Mouse (Mus musculus): Measurements from ENCODE around the gene Sec23a. TPM values are rescaled to one million over a fixed set of nuclear protein-coding genes. Genes with fewer than 3 reads are reported as not detected.
"Not testable (repeated sequence)": the region's sequence is repeated elsewhere in the genome, so short reads cannot be mapped to it uniquely, and the experiment has no call there.

The Sec23a gene
- 79.3 and 79.4 TPM in 2 replicates for polyA plus RNA-seq (2015; fragmentation: Nextera tagmentation; extraction: Ambion mirVana)

- peaks cover 27% of the 10 kb centered on the region for H3K4me1 ChIP-seq
- under 1% methylated on average over 48 of the region's 48 CpGs for WGBS
- no peaks in the 10 kb centered on the region for H3K9me3 ChIP-seq (replicated peaks)
- peak within 1 kb of the TSS; percentile 96 for H3K27ac ChIP-seq
- H3K4me3 ChIP-seq (replicated peaks): peak within 1 kb of the TSS; percentile 88
- peak within 1 kb of the TSS; percentile 85 for H3K9ac ChIP-seq
- H3K36me3 ChIP-seq: peaks cover 16% of the 10 kb centered on the region
- no peaks in the 10 kb centered on the region for H3K27me3 ChIP-seq
- ATAC-seq (replicated peaks; ENCODE audit: low FRiP score): peak; percentile 97
- H3K4me2 ChIP-seq: peak within 1 kb of the TSS; percentile 75
Observed at GRCm38 (mm10) chr12:59011844-59012709, at the start of gene Sec23a. Gene Sec23a, minus strand, starts transcription at chr12:59012017.

GRCm38 (mm10) chr12:59060993-59061595 lies 49.3 kb upstream of the Sec23a start, which contains the start of gene Trappc6b:
Gene Trappc6b, minus strand, starts transcription at chr12:59061472.
- ATAC-seq (replicated peaks; ENCODE audit: low FRiP score): peak; percentile 98
- peak within 1 kb of the TSS; percentile 94 for H3K27ac ChIP-seq
- peak within 1 kb of the TSS; percentile 86 for H3K4me3 ChIP-seq (replicated peaks)
- H3K4me1 ChIP-seq: peaks cover 18% of the 10 kb centered on the region
- under 1% methylated on average over 48 of the region's 49 CpGs for WGBS
- peak within 1 kb of the TSS; percentile 83 for H3K9ac ChIP-seq
- H3K36me3 ChIP-seq: peaks cover 33% of the 10 kb centered on the region
- H3K27me3 ChIP-seq: no peaks in the 10 kb centered on the region
- no peaks in the 10 kb centered on the region for H3K9me3 ChIP-seq (replicated peaks)
- H3K4me2 ChIP-seq: peak within 1 kb of the TSS; percentile 67

DNA sequence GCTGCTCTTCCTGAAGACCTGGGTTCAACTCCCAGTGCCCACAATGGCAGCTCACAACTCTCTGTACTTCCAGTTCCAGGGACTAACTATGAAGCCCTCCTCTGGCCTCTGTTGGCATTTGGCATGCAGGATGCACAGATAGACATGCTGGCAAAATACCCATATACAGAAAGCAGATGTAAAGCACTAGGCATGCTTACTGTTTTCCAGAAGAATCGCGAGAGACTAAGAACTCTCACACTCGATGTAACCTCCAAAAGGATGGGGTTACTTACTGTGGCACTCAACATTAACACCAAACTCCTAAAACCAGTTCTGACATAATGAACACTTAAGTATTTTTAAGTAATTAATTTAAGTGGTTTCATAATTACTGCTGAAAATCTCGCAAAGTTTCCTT lies 48.5 kb upstream of the Sec23a start:
- Histone ChIP-seq H3K27ac (peak overlapping the region; percentile 94), H3K9ac (peak overlapping the region; percentile 83), H3K9me3 (replicated peaks) (no peaks in the 10 kb centered on the region), H3K27me3 (no peaks in the 10 kb centered on the region), H3K4me1 (peaks cover 17% of the 10 kb centered on the region), H3K4me3 (replicated peaks) (peak overlapping the region; percentile 86), H3K36me3 (peaks cover 41% of the 10 kb centered on the region), H3K4me2 (peak overlapping the region; percentile 67)
- ATAC-seq (replicated peaks; ENCODE audit: low FRiP score): no peak
- 44% methylated on average over 4 of the region's 4 CpGs for WGBS

DNA sequence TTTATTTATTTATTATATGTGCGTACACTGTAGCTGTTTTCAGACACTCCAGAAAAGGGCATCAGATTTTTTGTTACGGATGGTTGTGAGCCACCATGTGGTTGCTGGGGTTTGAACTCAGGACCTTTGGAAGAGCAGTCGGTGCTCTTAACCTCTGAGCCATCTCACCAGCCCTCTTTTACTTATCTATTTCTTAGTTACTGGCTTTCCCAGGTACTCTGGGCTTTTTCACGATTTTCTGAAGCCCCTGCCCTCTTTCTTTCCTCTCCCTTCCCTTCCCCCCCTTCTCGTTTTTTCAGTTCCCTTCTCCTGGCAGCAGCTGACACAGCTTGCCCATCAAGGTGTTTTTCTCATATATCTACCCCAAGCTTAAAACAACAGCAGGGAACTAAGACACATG lies 46.4 kb upstream of the Sec23a start:
- Histone ChIP-seq H3K4me1 (peaks cover 17% of the 10 kb centered on the region), H3K36me3 (peaks cover 57% of the 10 kb centered on the region)
- not testable (repeated sequence) for H3K27ac ChIP-seq; ATAC-seq (replicated peaks; ENCODE audit: low FRiP score); H3K9ac ChIP-seq; H3K4me3 ChIP-seq (replicated peaks); H3K4me2 ChIP-seq; H3K9me3 ChIP-seq (replicated peaks); H3K27me3 ChIP-seq
- WGBS: 87% methylated on average over 5 of the region's 5 CpGs

DNA sequence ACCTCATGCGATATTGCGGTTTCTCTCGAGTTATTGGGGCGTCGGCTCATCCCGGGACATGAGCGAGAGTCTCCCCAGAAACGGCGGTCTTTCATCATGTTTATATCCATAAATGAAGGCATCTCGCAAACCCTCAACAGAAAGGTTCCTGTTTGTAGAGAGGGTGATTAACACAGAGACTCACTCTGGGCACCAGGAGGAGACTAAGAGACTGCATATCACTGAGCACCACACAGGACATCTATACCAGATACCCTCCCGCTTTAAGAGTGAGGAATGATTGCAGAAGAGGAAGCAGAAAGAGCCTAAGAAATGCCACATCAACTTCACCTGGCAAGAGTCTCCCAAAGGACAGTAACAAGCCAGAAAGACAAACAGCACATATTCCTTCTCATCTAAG lies 44.4 kb upstream of the Sec23a start:
- Histone ChIP-seq H3K4me3 (replicated peaks) (no peak overlapping the region), H3K27ac (no peak overlapping the region), H3K4me1 (peaks cover 14% of the 10 kb centered on the region), H3K27me3 (no peaks in the 10 kb centered on the region), H3K4me2 (no peak overlapping the region), H3K9me3 (replicated peaks) (no peaks in the 10 kb centered on the region), H3K36me3 (peaks cover 69% of the 10 kb centered on the region), H3K9ac (no peak overlapping the region)
- no peak for ATAC-seq (replicated peaks; ENCODE audit: low FRiP score)
- 98% methylated on average over 11 of the region's 11 CpGs for WGBS

- Histone ChIP-seq H3K9me3 (replicated peaks) (no peaks in the 10 kb centered on the region), H3K36me3 (peaks cover 74% of the 10 kb centered on the region), H3K9ac (no peak overlapping the region), H3K4me1 (peaks cover 12% of the 10 kb centered on the region), H3K4me3 (replicated peaks) (no peak overlapping the region), H3K4me2 (no peak overlapping the region), H3K27ac (no peak overlapping the region), H3K27me3 (no peaks in the 10 kb centered on the region)
- ATAC-seq (replicated peaks; ENCODE audit: low FRiP score): no peak
- 79% methylated on average over 4 of the region's 4 CpGs for WGBS
Observed at GRCm38 (mm10) chr12:59055196-59055850, 43.5 kb upstream of the Sec23a start.

- Histone ChIP-seq H3K4me2 (no peak overlapping the region), H3K27ac (no peak overlapping the region), H3K36me3 (peaks cover 79% of the 10 kb centered on the region), H3K9me3 (replicated peaks) (no peaks in the 10 kb centered on the region), H3K4me3 (replicated peaks) (no peak overlapping the region), H3K27me3 (no peaks in the 10 kb centered on the region), H3K4me1 (peaks cover 1% of the 10 kb centered on the region; the same call in 1 of the 2 replicates), H3K9ac (no peak overlapping the region)
- ATAC-seq (replicated peaks; ENCODE audit: low FRiP score): no peak
Observed at GRCm38 (mm10) chr12:59053976-59054375, 42.2 kb upstream of the Sec23a start.

GRCm38 (mm10) chr12:59053166-59053565 lies 41.3 kb upstream of the Sec23a start:
- WGBS: 88% methylated on average over 5 of the region's 5 CpGs

DNA sequence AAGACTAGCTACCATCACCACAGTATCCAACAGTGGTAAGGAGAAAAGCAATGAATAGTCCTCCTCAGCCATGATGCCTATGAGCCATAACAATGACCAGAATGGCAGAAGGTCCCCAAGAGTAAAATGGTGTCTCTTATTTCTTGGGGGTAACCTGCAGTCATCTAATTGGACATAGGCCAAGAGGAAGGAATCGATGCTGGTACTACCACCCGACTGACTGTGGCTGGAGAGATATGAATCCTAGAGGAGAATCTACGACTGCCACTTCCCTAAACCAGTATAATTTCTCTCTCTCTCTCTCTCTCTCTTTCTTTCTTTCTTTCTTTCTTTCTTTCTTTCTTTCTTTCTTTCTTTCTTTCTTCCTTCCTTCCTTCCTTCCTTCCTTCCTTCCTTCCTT lies 40.7 kb upstream of the Sec23a start:
- H3K36me3 ChIP-seq: peaks cover 78% of the 10 kb centered on the region
- H3K27ac ChIP-seq: no peak overlapping the region
- H3K27me3 ChIP-seq: no peaks in the 10 kb centered on the region
- ATAC-seq (replicated peaks; ENCODE audit: low FRiP score): no peak
- WGBS: 92% methylated on average over 3 of the region's 3 CpGs
- no peak overlapping the region for H3K9ac ChIP-seq
- H3K9me3 ChIP-seq (replicated peaks): no peaks in the 10 kb centered on the region
- no peak overlapping the region for H3K4me2 ChIP-seq
- H3K4me1 ChIP-seq: no peaks in the 10 kb centered on the region
- no peak overlapping the region for H3K4me3 ChIP-seq (replicated peaks)

More at GRCm38 (mm10) chr12:59053166-59053565, 41.3 kb upstream of the Sec23a start:
- no peak for ATAC-seq (replicated peaks; ENCODE audit: low FRiP score)
- H3K4me1 ChIP-seq: no peaks in the 10 kb centered on the region
- no peak overlapping the region for H3K9ac ChIP-seq
- H3K27ac ChIP-seq: no peak overlapping the region
- no peak overlapping the region for H3K4me2 ChIP-seq
- no peaks in the 10 kb centered on the region for H3K9me3 ChIP-seq (replicated peaks)
- no peaks in the 10 kb centered on the region for H3K27me3 ChIP-seq
- no peak overlapping the region for H3K4me3 ChIP-seq (replicated peaks)
- peaks cover 80% of the 10 kb centered on the region for H3K36me3 ChIP-seq

- 30% methylated on average over 7 of the region's 7 CpGs for WGBS
- H3K36me3 ChIP-seq: peaks cover 47% of the 10 kb centered on the region
- no peaks in the 10 kb centered on the region for H3K9me3 ChIP-seq (replicated peaks)
- peak overlapping the region; percentile 92 for H3K27ac ChIP-seq
- H3K4me2 ChIP-seq: no peak overlapping the region
- H3K4me3 ChIP-seq (replicated peaks): no peak overlapping the region
- peak; percentile 47 for ATAC-seq (replicated peaks; ENCODE audit: low FRiP score)
- H3K27me3 ChIP-seq: no peaks in the 10 kb centered on the region
- H3K4me1 ChIP-seq: peaks cover 7% of the 10 kb centered on the region; the same call in 1 of the 2 replicates
- no peak overlapping the region for H3K9ac ChIP-seq
Observed at GRCm38 (mm10) chr12:59040851-59041250, 29.0 kb upstream of the Sec23a start.

DNA sequence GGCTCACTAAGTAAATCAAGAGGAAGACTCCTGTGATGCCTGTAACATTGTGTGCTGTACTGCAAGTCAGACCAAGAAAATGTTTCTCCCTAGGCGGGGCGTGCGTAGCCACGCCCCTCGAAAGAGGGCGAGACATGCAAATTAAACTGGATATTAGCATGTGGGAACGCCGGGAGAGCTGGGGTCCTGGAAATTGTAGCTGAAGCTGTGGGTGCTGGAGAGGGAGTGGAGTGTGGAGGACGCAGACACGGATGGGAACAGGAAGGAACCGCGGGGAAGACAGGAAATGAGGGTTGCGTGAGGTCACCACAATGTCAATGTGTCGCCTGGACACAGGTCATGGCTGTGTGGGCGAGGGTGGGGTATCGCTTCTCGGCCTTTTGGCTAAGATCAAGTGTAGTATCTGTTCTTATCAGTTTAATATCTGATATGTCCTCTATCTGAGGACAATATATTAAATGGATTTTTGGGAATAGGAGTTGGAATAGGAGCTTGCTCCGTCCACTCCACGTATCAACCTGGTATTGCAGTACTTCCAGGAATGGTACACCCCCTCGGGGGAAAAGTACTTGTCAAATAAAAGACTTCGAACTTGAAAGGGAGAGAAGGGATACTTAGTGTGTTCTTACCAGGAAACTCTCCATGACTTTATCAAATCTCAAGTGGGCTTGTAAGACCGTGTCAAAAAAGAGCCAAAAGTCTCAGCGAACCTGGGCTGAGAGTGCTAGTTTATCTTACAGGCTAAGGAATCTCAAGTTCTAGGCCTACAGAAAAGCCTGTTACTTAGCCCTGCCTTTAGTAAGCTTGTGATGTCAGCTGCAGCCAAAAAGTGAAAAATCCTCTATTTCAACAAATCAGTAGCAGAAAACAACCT lies 28.4 kb upstream of the Sec23a start:
- Histone ChIP-seq H3K27ac (peak overlapping the region; percentile 92), H3K4me2 (peak overlapping the region; percentile 47), H3K9me3 (replicated peaks) (no peaks in the 10 kb centered on the region), H3K27me3 (no peaks in the 10 kb centered on the region), H3K36me3 (peaks cover 42% of the 10 kb centered on the region), H3K9ac (no peak overlapping the region; the same call in 1 of the 2 replicates), H3K4me1 (peaks cover 7% of the 10 kb centered on the region; the same call in 1 of the 2 replicates), H3K4me3 (replicated peaks) (peak overlapping the region; percentile 14; the same call in 1 of the 2 replicates)
- WGBS: 5% methylated on average over 23 of the region's 23 CpGs
- peak; percentile 89 for ATAC-seq (replicated peaks; ENCODE audit: low FRiP score)

All from kidney, embryonic 15.5 days (tissue).